Mouse (Mus musculus): Measurements from ENCODE around the gene Uqcr10.

DNA sequence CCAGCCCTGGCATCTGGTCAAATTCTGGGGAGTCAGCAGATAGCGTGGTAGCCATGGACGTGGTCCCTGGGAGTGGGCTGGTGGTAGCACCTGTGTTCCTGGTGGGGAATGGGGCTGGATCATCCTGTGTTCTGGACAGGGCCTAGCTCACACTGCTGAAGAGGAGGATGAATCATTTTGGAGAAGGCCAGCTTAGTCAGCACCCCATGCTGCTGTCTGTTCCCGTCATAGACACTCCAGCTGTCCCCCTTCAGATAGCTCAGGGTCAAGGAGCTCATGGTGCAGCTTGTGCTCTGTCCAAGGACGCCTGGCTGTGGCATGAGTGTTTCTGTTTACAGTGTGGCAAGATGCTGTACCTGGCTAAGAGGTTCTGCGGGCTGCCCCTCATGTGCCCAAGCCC is 14.4 kb upstream of the Uqcr10 start:
- TF ChIP-seq CTCF (IDR thresholded peaks at IDR 0.05; ENCODE audit: low read depth) (no peak), EP300 (IDR thresholded peaks at IDR 0.05; ENCODE audit: low read depth) (no peak)
